Mouse (Mus musculus): ENCODE data around the gene Znrf1. TPM values are rescaled to one million over a fixed set of nuclear protein-coding genes. Genes with fewer than 3 reads are reported as not detected.
"Not testable (repeated sequence)": the region's sequence is repeated elsewhere in the genome, so short reads cannot be mapped to it uniquely, and the experiment has no call there.

The Znrf1 gene
- total and polyA plus RNA-seq, 2 experiments from 2014 or later, result 96.5 to 234 TPM

DNA sequence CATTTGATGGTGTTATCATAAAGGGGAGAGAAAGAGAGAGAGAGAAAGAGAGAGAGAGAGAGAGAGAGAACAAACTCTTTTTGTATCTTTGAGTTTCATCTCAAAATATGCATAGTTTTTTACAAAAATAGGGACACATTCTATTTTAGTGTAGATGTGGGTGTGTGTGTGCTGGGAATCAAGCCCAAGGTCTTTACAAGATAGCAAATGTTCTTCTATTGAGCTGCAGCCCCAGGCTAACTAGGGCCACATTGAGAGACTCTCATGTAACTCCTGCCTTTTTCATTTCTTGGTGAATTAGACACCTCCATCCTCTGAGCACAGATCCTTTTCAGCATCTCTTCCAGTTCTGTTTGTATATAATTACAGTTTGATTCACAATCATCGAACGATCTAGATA is 105.2 kb downstream of the Znrf1 start:
- Histone ChIP-seq H3K4me2 (ENCODE audit: low read depth, low read length, poor library complexity, severe bottlenecking) (no peak overlapping the region), H3K36me3 (ENCODE audit: insufficient read depth, low read length) (no peaks in the 10 kb centered on the region), H3K27me3 (ENCODE audit: insufficient read depth, low read length) (no peaks in the 10 kb centered on the region), H3K9me3 (ENCODE audit: low read length) (no peaks in the 10 kb centered on the region), H3K27ac (ENCODE audit: low read depth, low read length) (no peak overlapping the region), H3K9ac (replicated peaks; ENCODE audit: low read length, poor library complexity, severe bottlenecking) (no peak overlapping the region), H3K4me3 (ENCODE audit: low read depth, low read length) (no peak overlapping the region), H3K4me1 (ENCODE audit: insufficient read depth, low read length) (no peaks in the 10 kb centered on the region)
- DNase-seq (ENCODE audit: low spot score), result no peak
- 93% methylated on average over 2 of the region's 2 CpGs for WGBS
- no peak for TF ChIP-seq CTCF (IDR thresholded peaks at IDR 0.05)
- ATAC-seq (ENCODE audit: low FRiP score), result no peak

DNA sequence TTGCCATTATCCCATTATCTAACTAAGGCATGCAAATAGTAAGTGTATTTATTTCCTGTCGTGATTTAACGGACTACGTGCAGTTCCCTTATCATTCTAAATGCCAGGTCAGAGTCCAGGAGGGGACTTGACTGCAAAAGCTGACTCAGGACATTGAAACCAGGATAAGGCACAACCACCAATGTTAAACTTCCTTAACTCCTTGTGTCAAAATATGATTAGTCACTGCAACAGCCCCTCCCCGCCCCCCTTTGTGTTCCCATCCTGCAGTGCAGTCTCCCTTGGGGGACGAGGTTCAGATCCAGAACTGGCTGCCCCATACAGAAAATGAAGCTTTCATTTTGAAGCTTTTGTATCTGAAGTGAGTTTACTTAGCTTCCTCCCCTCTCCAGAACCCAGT is 106.6 kb downstream of the Znrf1 start:
- H3K27ac ChIP-seq (ENCODE audit: low read depth, low read length), result no peak overlapping the region
- H3K9me3 ChIP-seq (ENCODE audit: low read length), result no peaks in the 10 kb centered on the region
- no peak overlapping the region for H3K4me3 ChIP-seq (ENCODE audit: low read depth, low read length)
- 62% methylated on average over 5 of the region's 5 CpGs for WGBS
- H3K9ac ChIP-seq (replicated peaks; ENCODE audit: low read length, poor library complexity, severe bottlenecking), result no peak overlapping the region
- H3K4me2 ChIP-seq (ENCODE audit: low read depth, low read length, poor library complexity, severe bottlenecking), result peak overlapping the region; percentile 52
- no peaks in the 10 kb centered on the region for H3K4me1 ChIP-seq (ENCODE audit: insufficient read depth, low read length)
- ATAC-seq (ENCODE audit: low FRiP score) (no peak), DNase-seq (ENCODE audit: low spot score) (no peak)
- no peaks in the 10 kb centered on the region for H3K36me3 ChIP-seq (ENCODE audit: insufficient read depth, low read length)
- no peaks in the 10 kb centered on the region for H3K27me3 ChIP-seq (ENCODE audit: insufficient read depth, low read length)
- no peak for TF ChIP-seq CTCF (IDR thresholded peaks at IDR 0.05)

DNA sequence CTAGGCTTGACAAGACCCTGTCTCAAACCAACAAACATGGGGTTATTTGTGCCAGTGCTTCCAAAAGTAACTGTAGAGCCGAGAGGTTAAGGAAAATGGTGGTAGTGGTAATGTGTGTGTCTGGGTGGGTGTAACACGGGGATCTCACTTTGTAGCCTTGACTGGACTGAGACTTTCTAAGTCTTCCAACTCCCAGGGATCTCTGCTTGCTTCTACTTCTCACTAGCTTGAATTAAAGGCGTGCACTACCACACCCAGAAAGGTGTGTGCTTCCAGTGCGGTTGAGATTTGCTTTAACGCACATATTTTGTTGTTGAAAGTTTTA is 107.0 kb downstream of the Znrf1 start:
- TF ChIP-seq CTCF (IDR thresholded peaks at IDR 0.05), result no peak
- H3K4me1 ChIP-seq (ENCODE audit: insufficient read depth, low read length), result no peaks in the 10 kb centered on the region
- no peaks in the 10 kb centered on the region for H3K36me3 ChIP-seq (ENCODE audit: insufficient read depth, low read length)
- 0 out of 2 replicates have a peak, but pooled peaks have one; percentile 20 for ATAC-seq (ENCODE audit: low FRiP score)
- WGBS, result 10% methylated on average over 5 of the region's 5 CpGs
- H3K27me3 ChIP-seq (ENCODE audit: insufficient read depth, low read length), result no peaks in the 10 kb centered on the region
- H3K27ac ChIP-seq (ENCODE audit: low read depth, low read length), result no peak overlapping the region
- H3K9me3 ChIP-seq (ENCODE audit: low read length), result no peaks in the 10 kb centered on the region
- no peak overlapping the region for H3K9ac ChIP-seq (replicated peaks; ENCODE audit: low read length, poor library complexity, severe bottlenecking)
- DNase-seq (ENCODE audit: low spot score), result no peak
- peak overlapping the region; percentile 57 for H3K4me3 ChIP-seq (ENCODE audit: low read depth, low read length)
- H3K4me2 ChIP-seq (ENCODE audit: low read depth, low read length, poor library complexity, severe bottlenecking), result peak overlapping the region; percentile 52

DNA sequence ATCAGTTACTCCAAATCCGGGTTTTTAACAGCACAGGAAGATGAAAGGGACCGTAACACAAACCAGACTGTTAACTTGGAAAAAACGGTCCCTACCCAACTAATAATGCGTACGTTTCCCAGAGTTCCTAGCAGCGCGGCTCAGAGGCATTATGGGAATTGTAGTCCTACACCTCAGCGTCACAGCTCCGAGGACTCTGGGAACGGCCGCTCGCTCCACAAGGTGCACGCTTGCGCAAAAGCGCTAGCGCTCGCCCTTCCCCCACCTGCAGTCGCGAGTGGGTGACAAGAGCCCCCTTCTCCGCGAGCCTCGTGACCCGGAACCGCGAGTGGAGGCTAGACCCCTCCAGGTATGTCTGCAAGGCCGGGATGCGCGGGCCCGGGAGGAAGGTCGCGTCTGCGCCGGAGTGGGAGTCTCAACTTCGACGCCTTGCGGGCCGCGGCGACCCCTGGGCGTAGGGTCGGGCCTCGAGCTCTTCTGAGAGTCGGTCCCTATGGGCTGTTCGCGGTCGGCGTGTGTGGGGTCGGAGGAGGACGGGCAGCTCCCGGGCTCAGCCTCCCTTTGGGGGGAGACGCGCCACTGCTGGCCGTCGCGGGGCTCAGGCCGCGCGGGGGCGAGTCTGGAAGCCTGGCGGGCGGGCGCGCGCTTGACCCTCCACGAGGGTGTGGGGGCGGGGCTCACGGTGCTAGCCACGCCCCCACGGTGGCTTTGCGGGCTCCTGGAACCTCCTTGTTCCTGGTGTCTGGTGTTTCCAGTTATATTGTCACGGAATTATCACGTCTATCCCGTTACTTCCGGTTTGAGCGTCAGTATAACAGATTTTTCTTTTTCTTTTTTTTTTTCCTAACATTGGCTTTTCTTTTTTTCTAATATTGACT is 107.6 kb downstream of the Znrf1 start, which contains the start of gene Zfp1:
TSS of gene Zfp1 (plus strand) at position 138 of the 878 bp plus-strand sequence.
- no peaks in the 10 kb centered on the region for H3K27me3 ChIP-seq (ENCODE audit: insufficient read depth, low read length)
- DNase-seq (ENCODE audit: low spot score), result peak; percentile 98
- H3K36me3 ChIP-seq (ENCODE audit: insufficient read depth, low read length), result no peaks in the 10 kb centered on the region
- no peaks in the 10 kb centered on the region for H3K9me3 ChIP-seq (ENCODE audit: low read length)
- peak; percentile 99 for ATAC-seq (ENCODE audit: low FRiP score)
- H3K9ac ChIP-seq (replicated peaks; ENCODE audit: low read length, poor library complexity, severe bottlenecking), result peak within 1 kb of the TSS; percentile 68
- TF ChIP-seq CTCF (IDR thresholded peaks at IDR 0.05), result 0 out of 2 replicates have a peak, but pooled peaks have one; percentile 7
- peak within 1 kb of the TSS; percentile 86 for H3K27ac ChIP-seq (ENCODE audit: low read depth, low read length)
- under 1% methylated on average over 69 of the region's 75 CpGs for WGBS
- H3K4me1 ChIP-seq (ENCODE audit: insufficient read depth, low read length), result 0 out of 2 replicates have a peak, but pooled peaks cover under 1% of the 10 kb centered on the region
- H3K4me3 ChIP-seq (ENCODE audit: low read depth, low read length), result peak within 1 kb of the TSS; percentile 57
- peak within 1 kb of the TSS; percentile 52 for H3K4me2 ChIP-seq (ENCODE audit: low read depth, low read length, poor library complexity, severe bottlenecking)

DNA sequence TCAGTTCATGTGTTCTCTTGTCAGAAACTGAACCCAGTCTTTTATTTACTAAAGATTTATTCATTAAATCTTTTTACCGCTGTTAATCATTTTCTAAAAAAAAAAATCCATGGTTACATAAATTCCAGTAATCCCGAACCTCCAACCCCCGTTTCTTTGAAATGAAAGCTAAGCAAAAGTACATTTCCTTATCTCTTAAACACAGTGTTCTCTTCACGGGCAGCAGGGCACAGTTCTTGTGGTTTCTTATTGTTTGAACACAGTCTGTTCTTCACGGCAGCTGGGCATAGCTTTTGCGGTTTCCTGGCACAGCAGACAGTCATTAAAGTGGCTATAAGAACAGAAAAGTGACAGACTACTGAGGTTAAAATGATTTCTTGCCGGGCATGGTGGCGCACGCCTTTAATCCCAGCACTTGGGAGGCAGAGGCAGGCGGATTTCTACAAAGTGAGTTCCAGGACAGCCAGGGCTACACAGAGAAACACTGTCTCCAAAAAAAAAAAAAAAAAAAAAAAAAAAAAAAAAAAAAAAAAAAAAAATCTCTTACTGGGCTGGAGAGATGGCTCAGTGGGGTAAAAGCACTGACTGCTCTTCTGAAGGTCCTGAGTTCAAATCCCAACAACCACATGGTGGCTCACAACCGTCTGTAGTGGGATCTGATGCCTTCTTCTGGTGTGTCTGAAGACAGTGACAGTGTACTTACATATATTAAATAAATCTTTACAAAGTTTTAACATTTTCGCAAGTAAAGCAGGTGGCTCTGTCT is 108.6 kb downstream of the Znrf1 start:
- H3K9me3 ChIP-seq (ENCODE audit: low read length); H3K27me3 ChIP-seq (ENCODE audit: insufficient read depth, low read length); H3K36me3 ChIP-seq (ENCODE audit: insufficient read depth, low read length); ATAC-seq (ENCODE audit: low FRiP score); DNase-seq (ENCODE audit: low spot score); H3K4me1 ChIP-seq (ENCODE audit: insufficient read depth, low read length): not testable (repeated sequence)
- H3K9ac ChIP-seq (replicated peaks; ENCODE audit: low read length, poor library complexity, severe bottlenecking), result 0 out of 2 replicates have a peak overlapping the region, but pooled peaks have one; percentile 68
- H3K27ac ChIP-seq (ENCODE audit: low read depth, low read length), result 0 out of 2 replicates have a peak overlapping the region, but pooled peaks have one; percentile 86
- 54% methylated on average over 12 of the region's 12 CpGs for WGBS
- peak overlapping the region; percentile 52 for H3K4me2 ChIP-seq (ENCODE audit: low read depth, low read length, poor library complexity, severe bottlenecking)
- peak overlapping the region; percentile 57 for H3K4me3 ChIP-seq (ENCODE audit: low read depth, low read length)
